Mouse (Mus musculus): Measurements from ENCODE around the gene Slc25a19. TPM values are rescaled to one million over a fixed set of nuclear protein-coding genes. Genes with fewer than 3 reads are reported as not detected.

The Slc25a19 gene
- polyA plus RNA-seq, 1 experiment from 2014 or later: 24.3 TPM

DNA sequence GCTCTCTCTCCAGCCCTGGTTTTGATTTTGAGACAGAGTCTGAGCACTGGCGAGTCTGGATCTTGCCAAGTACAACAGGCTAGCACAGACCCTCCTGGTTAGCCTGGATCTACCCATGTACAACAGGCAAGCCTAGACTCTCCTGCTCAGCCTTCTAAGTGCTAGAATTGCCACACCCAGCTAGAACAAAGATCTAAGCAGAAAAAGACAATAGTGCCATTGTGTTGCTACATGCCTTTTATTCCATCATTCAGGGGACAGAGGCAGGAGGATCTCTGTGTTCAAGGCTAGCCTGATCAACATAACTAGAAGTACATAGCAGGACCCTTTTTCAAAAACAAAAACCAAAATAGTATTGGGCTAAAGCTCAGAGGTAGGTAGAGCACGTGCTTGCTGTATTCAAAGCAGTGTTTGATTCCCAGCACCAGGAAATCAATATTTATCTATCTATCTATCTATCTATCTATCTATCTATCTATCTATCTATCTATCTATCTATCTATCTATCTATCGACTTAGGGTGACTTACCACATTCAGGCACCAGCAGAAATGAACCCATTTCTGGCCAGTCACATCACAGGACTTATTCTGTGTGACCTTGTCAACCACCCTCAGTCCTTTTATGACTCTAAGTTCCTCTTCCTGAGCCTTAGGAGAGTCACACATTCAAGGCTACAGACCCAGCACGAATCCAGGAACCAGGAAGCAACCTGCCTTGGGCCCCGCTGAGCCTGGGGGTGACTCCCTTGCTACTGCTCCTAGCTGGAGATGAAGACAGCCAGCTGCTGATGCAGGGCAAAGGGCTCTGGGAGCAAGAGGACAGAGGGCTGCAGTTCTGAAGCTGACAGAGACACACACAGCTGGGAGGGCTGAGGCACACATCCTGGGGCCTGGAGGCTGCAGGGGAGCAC is 10.7 kb upstream of the Slc25a19 start:
- WGBS: 61% methylated on average over 5 of the region's 5 CpGs
- no peak for ATAC-seq (ENCODE audit: insufficient number of reproducible peaks, insufficient read depth, low FRiP score, low read depth)
- Histone ChIP-seq H3K9ac (replicated peaks; ENCODE audit: low read depth, low read length) (no peak overlapping the region), H3K4me2 (replicated peaks; ENCODE audit: low read depth, low read length) (no peak overlapping the region), H3K4me1 (ENCODE audit: control insufficient read depth, insufficient read depth, low read length) (peaks cover 4% of the 10 kb centered on the region; the same call in 1 of the 2 replicates), H3K27me3 (ENCODE audit: control insufficient read depth, insufficient read depth, low read length) (no peaks in the 10 kb centered on the region), H3K9me3 (ENCODE audit: control insufficient read depth, low read depth, low read length) (no peaks in the 10 kb centered on the region), H3K36me3 (ENCODE audit: control insufficient read depth, insufficient read depth, low read length) (no peaks in the 10 kb centered on the region), H3K4me3 (ENCODE audit: low read depth, low read length) (no peak overlapping the region), H3K27ac (ENCODE audit: low read length) (no peak overlapping the region)

DNA sequence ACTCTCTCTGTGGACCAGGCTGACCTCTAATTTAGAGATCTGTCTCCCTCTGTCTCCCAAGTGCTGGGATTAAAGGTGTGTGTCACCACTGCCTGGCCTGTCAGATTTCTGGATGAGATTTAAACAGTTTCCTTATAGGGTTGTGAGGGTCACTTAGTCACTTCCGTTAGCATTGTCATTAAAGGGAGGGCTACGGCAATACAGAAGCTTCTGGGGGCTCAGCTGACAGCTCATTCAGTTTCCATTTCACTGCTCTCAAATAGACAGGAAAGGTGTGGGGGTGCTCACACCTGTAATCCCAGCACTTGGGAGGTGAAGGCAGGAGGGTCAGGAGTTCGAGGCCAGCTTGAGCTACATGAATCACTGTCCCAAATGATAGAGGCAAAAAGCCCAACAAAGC is 8.9 kb upstream of the Slc25a19 start:
- Histone ChIP-seq H3K4me2 (replicated peaks; ENCODE audit: low read depth, low read length) (no peak overlapping the region), H3K36me3 (ENCODE audit: control insufficient read depth, insufficient read depth, low read length) (no peaks in the 10 kb centered on the region), H3K4me3 (ENCODE audit: low read depth, low read length) (no peak overlapping the region), H3K9ac (replicated peaks; ENCODE audit: low read depth, low read length) (no peak overlapping the region), H3K27me3 (ENCODE audit: control insufficient read depth, insufficient read depth, low read length) (no peaks in the 10 kb centered on the region), H3K27ac (ENCODE audit: low read length) (no peak overlapping the region), H3K4me1 (ENCODE audit: control insufficient read depth, insufficient read depth, low read length) (peaks cover 4% of the 10 kb centered on the region; the same call in 1 of the 2 replicates), H3K9me3 (ENCODE audit: control insufficient read depth, low read depth, low read length) (no peaks in the 10 kb centered on the region)
- ATAC-seq (ENCODE audit: insufficient number of reproducible peaks, insufficient read depth, low FRiP score, low read depth): no peak
- 63% methylated on average over 3 of the region's 3 CpGs for WGBS

GRCm38 (mm10) chr11:115635484-115635883 is 7.4 kb upstream of the Slc25a19 start:
- ATAC-seq (ENCODE audit: insufficient number of reproducible peaks, insufficient read depth, low FRiP score, low read depth): no peak
- Histone ChIP-seq H3K4me3 (ENCODE audit: low read depth, low read length) (no peak overlapping the region), H3K36me3 (ENCODE audit: control insufficient read depth, insufficient read depth, low read length) (no peaks in the 10 kb centered on the region), H3K4me2 (replicated peaks; ENCODE audit: low read depth, low read length) (no peak overlapping the region), H3K27me3 (ENCODE audit: control insufficient read depth, insufficient read depth, low read length) (no peaks in the 10 kb centered on the region), H3K9me3 (ENCODE audit: control insufficient read depth, low read depth, low read length) (no peaks in the 10 kb centered on the region), H3K4me1 (ENCODE audit: control insufficient read depth, insufficient read depth, low read length) (peaks cover 4% of the 10 kb centered on the region; the same call in 1 of the 2 replicates), H3K9ac (replicated peaks; ENCODE audit: low read depth, low read length) (no peak overlapping the region), H3K27ac (ENCODE audit: low read length) (no peak overlapping the region)
- 66% methylated on average over 8 of the region's 8 CpGs for WGBS

DNA sequence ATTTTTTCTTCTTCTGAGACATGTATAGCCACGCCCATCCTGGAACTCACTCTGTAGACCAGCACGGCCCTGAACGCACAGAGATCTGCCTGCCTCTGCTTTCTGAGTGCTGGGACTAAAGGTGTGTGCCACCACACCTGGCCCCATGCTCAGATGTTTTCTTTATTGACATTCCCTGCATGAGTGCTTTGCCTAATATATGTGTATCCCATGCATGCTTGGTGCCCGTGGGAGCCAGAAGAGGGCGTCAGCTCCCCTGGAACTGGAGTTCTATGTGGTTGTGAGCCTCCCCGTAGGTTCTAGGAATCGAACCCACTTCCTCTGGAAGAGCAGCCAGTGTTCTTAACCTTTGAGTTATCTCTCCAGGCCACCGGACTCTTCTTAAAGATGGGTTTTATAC is 6.9 kb upstream of the Slc25a19 start:
- Histone ChIP-seq H3K4me1 (ENCODE audit: control insufficient read depth, insufficient read depth, low read length) (peaks cover 4% of the 10 kb centered on the region; the same call in 1 of the 2 replicates), H3K27ac (ENCODE audit: low read length) (no peak overlapping the region), H3K9me3 (ENCODE audit: control insufficient read depth, low read depth, low read length) (no peaks in the 10 kb centered on the region), H3K36me3 (ENCODE audit: control insufficient read depth, insufficient read depth, low read length) (no peaks in the 10 kb centered on the region), H3K27me3 (ENCODE audit: control insufficient read depth, insufficient read depth, low read length) (no peaks in the 10 kb centered on the region), H3K9ac (replicated peaks; ENCODE audit: low read depth, low read length) (no peak overlapping the region), H3K4me3 (ENCODE audit: low read depth, low read length) (no peak overlapping the region), H3K4me2 (replicated peaks; ENCODE audit: low read depth, low read length) (no peak overlapping the region)
- ATAC-seq (ENCODE audit: insufficient number of reproducible peaks, insufficient read depth, low FRiP score, low read depth): no peak
- 88% methylated on average over 8 of the region's 8 CpGs for WGBS

GRCm38 (mm10) chr11:115634109-115634508 is 6.0 kb upstream of the Slc25a19 start:
- Histone ChIP-seq H3K9me3 (ENCODE audit: control insufficient read depth, low read depth, low read length) (no peaks in the 10 kb centered on the region), H3K27me3 (ENCODE audit: control insufficient read depth, insufficient read depth, low read length) (no peaks in the 10 kb centered on the region), H3K9ac (replicated peaks; ENCODE audit: low read depth, low read length) (no peak overlapping the region), H3K4me1 (ENCODE audit: control insufficient read depth, insufficient read depth, low read length) (no peaks in the 10 kb centered on the region), H3K4me3 (ENCODE audit: low read depth, low read length) (no peak overlapping the region), H3K27ac (ENCODE audit: low read length) (no peak overlapping the region), H3K36me3 (ENCODE audit: control insufficient read depth, insufficient read depth, low read length) (no peaks in the 10 kb centered on the region), H3K4me2 (replicated peaks; ENCODE audit: low read depth, low read length) (no peak overlapping the region)
- WGBS: 62% methylated on average over 4 of the region's 4 CpGs
- ATAC-seq (ENCODE audit: insufficient number of reproducible peaks, insufficient read depth, low FRiP score, low read depth): no peak

GRCm38 (mm10) chr11:115632862-115633261 is 4.8 kb upstream of the Slc25a19 start:
- Histone ChIP-seq H3K4me3 (ENCODE audit: low read depth, low read length) (no peak overlapping the region), H3K27ac (ENCODE audit: low read length) (no peak overlapping the region), H3K9ac (replicated peaks; ENCODE audit: low read depth, low read length) (no peak overlapping the region), H3K36me3 (ENCODE audit: control insufficient read depth, insufficient read depth, low read length) (no peaks in the 10 kb centered on the region), H3K9me3 (ENCODE audit: control insufficient read depth, low read depth, low read length) (no peaks in the 10 kb centered on the region), H3K4me2 (replicated peaks; ENCODE audit: low read depth, low read length) (no peak overlapping the region), H3K4me1 (ENCODE audit: control insufficient read depth, insufficient read depth, low read length) (no peaks in the 10 kb centered on the region), H3K27me3 (ENCODE audit: control insufficient read depth, insufficient read depth, low read length) (no peaks in the 10 kb centered on the region)
- 84% methylated on average over 10 of the region's 10 CpGs for WGBS
- ATAC-seq (ENCODE audit: insufficient number of reproducible peaks, insufficient read depth, low FRiP score, low read depth): no peak

GRCm38 (mm10) chr11:115632247-115632646 is 4.2 kb upstream of the Slc25a19 start:
- no peak overlapping the region for H3K9ac ChIP-seq (replicated peaks; ENCODE audit: low read depth, low read length)
- H3K27me3 ChIP-seq (ENCODE audit: control insufficient read depth, insufficient read depth, low read length): no peaks in the 10 kb centered on the region
- H3K36me3 ChIP-seq (ENCODE audit: control insufficient read depth, insufficient read depth, low read length): no peaks in the 10 kb centered on the region
- H3K4me2 ChIP-seq (replicated peaks; ENCODE audit: low read depth, low read length): no peak overlapping the region
- no peaks in the 10 kb centered on the region for H3K9me3 ChIP-seq (ENCODE audit: control insufficient read depth, low read depth, low read length)
- peaks cover under 1% of the 10 kb centered on the region; the same call in 1 of the 2 replicates for H3K4me1 ChIP-seq (ENCODE audit: control insufficient read depth, insufficient read depth, low read length)
- 68% methylated on average over 7 of the region's 7 CpGs for WGBS
- H3K27ac ChIP-seq (ENCODE audit: low read length): no peak overlapping the region
- H3K4me3 ChIP-seq (ENCODE audit: low read depth, low read length): no peak overlapping the region
- ATAC-seq (ENCODE audit: insufficient number of reproducible peaks, insufficient read depth, low FRiP score, low read depth): no peak

GRCm38 (mm10) chr11:115631505-115631890 is 3.4 kb upstream of the Slc25a19 start:
- ATAC-seq (ENCODE audit: insufficient number of reproducible peaks, insufficient read depth, low FRiP score, low read depth): no peak
- H3K27ac ChIP-seq (ENCODE audit: low read length): 0 out of 2 replicates have a peak overlapping the region, but pooled peaks have one; percentile 21

More at GRCm38 (mm10) chr11:115631505-115631890, 3.4 kb upstream of the Slc25a19 start:
- H3K4me1 ChIP-seq (ENCODE audit: control insufficient read depth, insufficient read depth, low read length): peaks cover 5% of the 10 kb centered on the region; the same call in 1 of the 2 replicates
- no peaks in the 10 kb centered on the region for H3K36me3 ChIP-seq (ENCODE audit: control insufficient read depth, insufficient read depth, low read length)
- H3K9ac ChIP-seq (replicated peaks; ENCODE audit: low read depth, low read length): no peak overlapping the region
- H3K4me2 ChIP-seq (replicated peaks; ENCODE audit: low read depth, low read length): no peak overlapping the region
- H3K9me3 ChIP-seq (ENCODE audit: control insufficient read depth, low read depth, low read length): no peaks in the 10 kb centered on the region
- whole genome bisulfite sequencing: 23% methylated on average over 3 of the region's 3 CpGs
- H3K4me3 ChIP-seq (ENCODE audit: low read depth, low read length): no peak overlapping the region
- no peaks in the 10 kb centered on the region for H3K27me3 ChIP-seq (ENCODE audit: control insufficient read depth, insufficient read depth, low read length)

All from stomach, embryonic 14.5 days (tissue).